ENCODE assay signal across 8 mouse cellular contexts in genomic region chr2:178506056-178506455, GRCm38 (mm10).
DNase-seq lines count a peak whose midpoint lies in the region; ATAC-seq lines count a peak whose summit lies in the region.
"Had no signal": no experiment of that assay in that cellular context is flagged by ENCODE, and none has a peak within 500 bp of the region (broad histone marks: within the 10 kb centered on the region; RNA-seq: fewer than 3 reads in every experiment).

No protein-coding gene starts in this region.

- H3K9me3 ChIP-seq in liver, embryonic 15.5 days (replicated peaks), result no peaks in the 10 kb centered on the region

- peak; percentile 86 for DNase-seq in 416B (ENCODE audit: low read depth)
- peak; percentile 72 for DNase-seq in CD4-positive, CD25-positive, alpha-beta regulatory T cell, adult 2 months (ENCODE audit: low read depth, low spot score)
- DNase-seq in natural killer cell, adult 2 months (ENCODE audit: low spot score in 2 of 2), result peak; percentile 83 to 88
- DNase-seq in retina, embryonic 14.5 days (ENCODE audit: low spot score), result no peak
- DNase-seq in embryo, embryonic 10 days (ENCODE audit: low spot score), result no peak
- no peak for DNase-seq in urinary bladder, postnatal 14 days (ENCODE audit: low spot score)
- DNase-seq: right cerebral cortex, adult 18-20 months had no signal

- H3K4me3 ChIP-seq in liver, embryonic 15.5 days (replicated peaks), result no peak overlapping the region

- H3K4me1 ChIP-seq in liver, embryonic 15.5 days (replicated peaks), result peaks cover 14% of the 10 kb centered on the region

- no peak overlapping the region for H3K4me2 ChIP-seq in liver, embryonic 15.5 days

- 0 out of 2 replicates have a peak overlapping the region, but pooled peaks have one; percentile 24 for H3K27ac ChIP-seq in liver, embryonic 15.5 days (replicated peaks)

- ATAC-seq in liver, embryonic 15.5 days (ENCODE audit: insufficient read depth), result peak; percentile 71

- H3K27me3 ChIP-seq in liver, embryonic 15.5 days, result no peaks in the 10 kb centered on the region

- H3K36me3 ChIP-seq in liver, embryonic 15.5 days (replicated peaks), result no peaks in the 10 kb centered on the region

- H3K9ac ChIP-seq in liver, embryonic 15.5 days, result no peak overlapping the region

- WGBS in liver, embryonic 15.5 days (ENCODE audit: insufficient replicate concordance), result 10% methylated on average over 12 of the region's 12 CpGs

Comparison
In these comparisons a context has a peak if more than half of its experiments do, and no peak if none do; other contexts are left out.
1. DNase-seq: peak in 416B (single experiment), CD4-positive, CD25-positive, alpha-beta regulatory T cell, adult 2 months (single experiment) and natural killer cell, adult 2 months (2 of 2); none in retina, embryonic 14.5 days (single experiment), embryo, embryonic 10 days (single experiment) and urinary bladder, postnatal 14 days (single experiment).